Mouse (Mus musculus) kidney, adult 2 months (tissue): ENCODE results near the gene Fras1.

Experiments used
- CTCF ChIP-seq: fragments of 200-500 bp; conservative IDR thresholded peaks from 2 replicates; pipeline ENCODE4 v1.5.1; 2011; ENCODE audit warnings: low read depth, mild to moderate bottlenecking, control low read depth, low read length, moderate library complexity, mixed read lengths; ENCODE audit not compliant: insufficient read depth, insufficient read length
- POLR2A ChIP-seq: fragments of 200-500 bp; IDR thresholded peaks from one replicate; pipeline ENCODE4 v1.6.1; 2011; ENCODE audit warnings: low read depth, low read length, control low read depth

DNA sequence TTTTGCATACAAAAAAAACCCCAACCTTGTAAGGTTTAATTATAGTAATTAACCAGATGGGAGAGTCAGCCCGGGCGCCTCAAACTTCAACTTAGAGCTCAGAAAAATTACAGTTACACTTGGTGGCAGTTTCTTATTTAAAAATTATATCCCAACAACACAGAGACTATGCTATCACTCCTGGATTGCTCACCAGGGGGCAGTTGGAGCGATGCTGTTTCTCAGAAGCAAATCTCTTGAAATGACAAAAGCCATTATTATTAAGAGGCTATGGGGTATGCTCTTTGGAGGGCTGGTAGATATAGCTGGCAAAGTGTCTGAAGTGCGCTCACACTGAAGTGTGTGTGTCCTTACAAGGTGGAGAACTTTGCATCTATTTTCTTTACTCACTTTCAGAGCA, 2.5 kb downstream of the Fras1 start:
- TF ChIP-seq CTCF (no peak), POLR2A (no peak)
